Mouse (Mus musculus) megakaryocyte progenitor cell, adult 5-6 weeks (primary cell): Measurements from ENCODE around the gene Cyp4f17. TPM values are rescaled to one million over a fixed set of nuclear protein-coding genes. Genes with fewer than 3 reads are reported as not detected.
A peak's percentile ranks its signal among the peaks of the same experiment; 100 is the strongest.
"Not testable (repeated sequence)": the region's sequence is repeated elsewhere in the genome, so short reads cannot be mapped to it uniquely, and the experiment has no call there.

ENCODE experiments used
- ATAC-seq: replicated peaks from 2 replicates; pipeline ENCODE4 v1.8.0; 2016; ENCODE audit warnings: mild to moderate bottlenecking, moderate TSS enrichment, inconsistent platforms; ENCODE audit not compliant: poor library complexity
- total RNA-seq, 2 experiments: library from RNA; stranded (forward) in 1 of 2; stranded (reverse) in 1 of 2; fragments of 157-497, 149-512 nt in 1 of 2; fragments of 200-1000 nt in 1 of 2; gene quantifications; 2 replicates each; pipeline versions ENCODE4 v1.2.3 to v1.2.4; 2015 to 2017

Cyp4f17 gene
- total RNA-seq, 2 experiments from 2014 or later = 0.29 to 0.32 TPM

DNA sequence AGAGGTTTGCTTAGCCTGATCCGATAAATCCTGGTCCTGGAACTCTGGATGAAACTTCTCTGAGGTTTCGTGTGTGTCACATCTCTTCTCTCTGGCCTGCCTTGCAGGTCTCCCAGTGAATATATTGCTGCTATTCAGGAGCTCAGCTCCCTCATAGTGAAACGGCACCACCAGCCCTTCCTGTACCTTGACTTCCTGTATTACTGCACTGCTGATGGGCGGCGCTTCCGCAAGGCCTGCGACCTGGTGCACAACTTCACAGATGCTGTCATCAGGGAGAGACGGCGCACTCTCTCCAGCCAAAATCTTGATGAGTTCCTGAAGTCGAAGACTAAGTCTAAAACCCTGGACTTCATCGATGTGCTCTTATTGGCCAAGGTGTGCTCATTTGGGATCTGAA, 18.0 kb downstream of the Cyp4f17 start:
- peak; percentile 62 for ATAC-seq

DNA sequence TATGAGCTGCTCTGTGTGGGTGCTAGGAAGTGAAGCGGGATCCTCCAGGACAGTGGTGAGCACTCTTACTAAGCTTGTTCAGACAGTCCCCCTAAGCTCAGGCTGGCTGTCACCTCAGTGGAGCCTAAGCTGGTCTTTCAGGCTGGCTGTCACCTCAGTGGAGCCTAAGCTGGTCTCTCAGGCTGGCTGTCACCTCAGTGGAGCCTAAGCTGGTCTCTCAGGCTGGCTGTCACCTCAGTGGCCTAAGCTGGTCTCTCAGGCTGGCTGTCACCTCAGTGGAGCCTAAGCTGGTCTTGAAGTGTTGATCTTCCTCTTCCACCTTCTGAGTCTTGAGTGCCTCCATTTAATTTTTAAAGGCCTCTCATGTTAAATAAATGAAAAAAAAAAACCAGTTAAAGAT, 20.5 kb downstream of the Cyp4f17 start:
- not testable (repeated sequence) for ATAC-seq

DNA sequence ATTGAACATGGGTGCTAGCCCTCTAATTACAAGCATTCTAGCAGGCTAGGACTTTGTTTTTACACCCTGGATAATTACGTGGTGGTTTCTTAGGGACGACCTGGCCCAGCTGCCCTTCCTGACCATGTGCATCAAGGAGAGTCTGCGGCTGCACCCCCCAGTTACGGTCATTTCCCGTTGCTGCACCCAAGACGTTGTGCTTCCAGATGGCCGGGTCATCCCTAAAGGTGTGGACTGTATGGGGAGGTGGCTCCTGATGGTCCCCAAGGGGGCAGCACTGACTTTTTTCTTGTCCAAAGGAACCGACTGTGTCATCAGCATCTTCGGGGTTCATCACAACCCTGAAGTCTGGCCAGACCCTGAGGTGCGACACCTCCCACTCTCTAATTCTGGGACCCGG, 21.9 kb downstream of the Cyp4f17 start:
- no peak for ATAC-seq

- peak; percentile 98 for ATAC-seq
These were observed 22.8 kb downstream of the Cyp4f17 start for GRCm38 (mm10) chr17:32528408-32529337.

GRCm38 (mm10) chr17:32532356-32532755, 26.5 kb downstream of the Cyp4f17 start:
- ATAC-seq = not testable (repeated sequence)

GRCm38 (mm10) chr17:32534068-32534467, 28.2 kb downstream of the Cyp4f17 start:
- ATAC-seq = peak; percentile 68

GRCm38 (mm10) chr17:32536051-32536866, 30.4 kb downstream of the Cyp4f17 start, which contains the start of gene Cyp4f16:
Gene Cyp4f16, plus strand, starts transcription at chr17:32536558.
- peak; percentile 92 for ATAC-seq

DNA sequence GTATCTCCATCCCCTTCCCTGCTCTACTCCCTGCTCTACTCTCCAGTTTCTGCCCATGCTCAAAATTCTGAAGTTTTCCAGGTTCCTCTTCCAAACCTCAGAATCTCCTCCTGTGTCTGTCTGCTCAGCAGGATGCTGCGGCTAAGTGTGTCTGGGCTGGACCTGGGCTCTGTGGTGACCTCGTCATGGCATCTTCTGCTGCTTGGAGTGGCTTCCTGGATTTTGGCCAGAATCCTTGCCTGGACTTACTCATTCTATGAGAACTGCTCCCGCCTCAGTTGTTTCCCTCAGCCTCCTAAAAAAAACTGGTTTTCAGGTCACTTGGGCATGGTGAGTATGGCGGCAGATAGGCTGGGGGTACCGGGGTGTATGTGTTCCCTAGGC, 31.0 kb downstream of the Cyp4f17 start:
- ATAC-seq = 0 out of 2 replicates have a peak, but pooled peaks have one; percentile 12

DNA sequence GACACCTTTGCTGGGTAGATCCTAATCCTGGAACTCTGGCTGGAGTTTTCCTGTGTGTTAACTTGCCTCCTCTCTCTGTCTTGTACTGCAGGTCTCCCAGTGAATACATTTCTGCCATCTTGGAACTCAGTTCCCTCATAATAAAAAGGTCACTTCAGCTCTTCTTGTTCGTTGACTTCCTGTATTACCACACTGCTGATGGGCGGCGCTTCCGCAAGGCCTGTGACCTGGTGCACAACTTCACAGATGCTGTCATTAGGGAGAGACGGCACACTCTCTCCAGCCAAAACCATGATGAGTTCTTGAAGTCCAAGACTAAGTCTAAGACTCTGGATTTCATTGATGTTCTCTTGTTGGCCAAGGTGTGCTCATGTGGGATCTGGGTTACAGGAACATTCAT, 38.9 kb downstream of the Cyp4f17 start:
- not testable (repeated sequence) for ATAC-seq

GRCm38 (mm10) chr17:32550377-32550776, 44.5 kb downstream of the Cyp4f17 start:
- ATAC-seq = not testable (repeated sequence)

DNA sequence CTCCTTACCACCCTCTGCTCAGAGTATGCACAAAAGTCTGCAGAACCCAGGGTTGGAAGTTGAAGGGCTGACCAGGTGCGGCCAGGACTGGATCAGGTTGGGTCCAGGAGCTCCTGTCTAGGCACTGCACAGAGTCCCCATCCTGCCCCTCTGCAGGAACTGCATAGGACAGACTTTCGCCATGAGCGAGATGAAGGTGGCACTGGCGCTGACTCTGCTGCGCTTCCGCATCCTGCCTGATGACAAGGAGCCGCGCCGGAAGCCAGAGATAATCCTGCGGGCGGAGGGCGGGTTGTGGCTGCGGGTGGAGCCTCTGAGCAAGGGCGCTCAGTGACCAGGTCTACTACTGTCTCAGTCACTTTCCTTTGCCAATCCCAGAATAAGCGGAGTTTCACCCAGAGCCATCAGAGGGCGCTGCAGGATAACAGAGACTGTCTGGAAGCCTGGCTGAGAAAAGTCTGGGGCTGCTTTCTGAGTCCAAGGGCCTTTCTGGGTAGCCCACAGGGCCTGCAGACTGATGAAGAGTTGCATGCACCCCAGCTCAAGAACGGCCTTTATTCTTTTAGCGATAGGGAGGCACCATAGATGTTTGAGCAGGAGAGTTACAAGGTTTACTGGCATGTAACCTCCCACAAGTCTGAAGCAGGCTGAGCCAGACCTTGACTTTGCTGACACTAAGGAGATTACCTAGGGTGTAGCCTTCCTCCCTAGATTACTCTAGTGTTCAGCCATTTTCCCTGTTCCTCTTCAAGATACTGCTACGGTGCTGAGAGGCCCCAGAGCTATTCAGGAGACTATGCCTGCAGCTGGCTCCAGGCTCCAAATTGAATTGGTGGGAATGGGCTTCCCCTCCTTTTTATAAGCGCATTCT, 45.3 kb downstream of the Cyp4f17 start:
- ATAC-seq = peak; percentile 100

DNA sequence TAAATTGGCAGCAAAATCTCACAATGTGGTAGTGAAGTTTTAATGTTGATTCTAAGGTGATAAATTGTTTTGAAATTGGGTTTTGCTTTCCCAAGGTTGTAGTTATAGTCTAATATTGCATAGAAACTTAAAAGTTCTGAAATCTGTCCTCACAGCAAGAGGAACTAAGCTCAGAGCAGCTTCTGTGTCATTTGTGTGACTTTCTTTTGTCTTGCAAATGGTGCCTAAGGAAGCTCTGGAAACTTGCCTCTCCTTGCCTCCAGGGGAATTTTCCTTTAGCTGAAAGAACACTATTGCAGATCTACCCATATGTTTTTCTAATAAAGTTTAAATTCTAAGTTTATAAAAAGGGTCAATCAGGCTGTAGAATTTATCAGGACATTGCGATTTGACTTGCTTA, 47.2 kb downstream of the Cyp4f17 start:
- not testable (repeated sequence) for ATAC-seq

DNA sequence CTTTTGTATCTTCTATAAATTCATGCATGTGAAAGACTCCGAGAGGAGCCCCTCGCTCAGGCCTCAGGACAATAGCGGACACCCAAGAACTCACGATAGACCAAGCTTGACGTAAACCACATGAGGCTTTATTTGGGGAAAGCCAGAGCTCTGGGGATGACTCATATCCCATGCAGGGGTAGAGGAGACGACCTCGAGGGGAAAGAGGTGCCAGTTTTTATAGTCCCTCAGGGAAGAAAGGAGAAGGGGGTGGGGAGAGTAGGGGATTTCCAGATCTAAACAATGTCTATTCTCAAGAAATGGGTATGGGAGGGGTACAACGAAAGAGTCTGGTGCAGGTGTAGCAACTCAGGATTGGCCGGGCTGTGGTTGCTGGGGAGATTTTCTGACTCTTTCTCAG, 48.5 kb downstream of the Cyp4f17 start:
- ATAC-seq = not testable (repeated sequence)

GRCm38 (mm10) chr17:32563301-32563700, 57.5 kb downstream of the Cyp4f17 start:
- ATAC-seq = not testable (repeated sequence)

GRCm38 (mm10) chr17:32573286-32573685, 67.4 kb downstream of the Cyp4f17 start:
- ATAC-seq = not testable (repeated sequence)

DNA sequence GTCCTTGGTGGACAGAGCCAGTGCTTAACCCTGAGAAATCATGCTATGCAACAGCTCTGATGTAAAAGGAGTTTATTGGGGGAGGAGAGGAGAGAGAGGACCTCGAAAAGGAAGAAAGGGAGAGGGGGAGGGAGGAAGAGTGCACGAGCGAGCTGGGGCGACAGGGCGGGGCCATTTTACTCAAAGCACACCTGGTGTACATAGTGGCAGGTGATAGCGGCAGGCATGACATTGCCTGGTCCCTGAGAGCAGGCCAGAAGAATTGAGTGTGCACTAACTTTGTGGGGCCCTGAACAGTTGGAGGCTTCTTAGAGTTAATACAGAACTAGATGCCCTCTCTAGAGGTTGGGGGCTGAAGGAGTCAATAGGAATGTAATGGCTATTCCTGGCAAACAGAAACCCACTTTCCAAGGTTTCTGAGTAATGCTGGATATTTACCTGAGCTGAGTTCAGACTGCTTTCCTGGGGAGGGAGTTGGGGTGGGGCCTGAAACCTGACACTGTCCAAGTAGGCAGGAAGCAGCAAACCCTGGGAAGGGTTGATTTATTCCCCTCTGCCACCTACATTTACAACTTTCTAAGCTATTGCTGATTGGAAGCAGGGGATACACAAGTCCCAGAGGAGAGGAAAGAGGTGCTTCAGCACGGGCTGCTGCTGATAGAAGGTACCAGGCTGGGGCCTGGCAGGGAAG, 71.8 kb downstream of the Cyp4f17 start:
- no peak for ATAC-seq
